Mouse (Mus musculus) midbrain, embryonic 12.5 days (tissue): ENCODE measurements around the gene Knop1. TPM values are rescaled to one million over a fixed set of nuclear protein-coding genes. Genes with fewer than 3 reads are reported as not detected.

Experiments
- ATAC-seq: fragments of 200-750 bp; cut with Nextera tagmentation; 2 replicates; pipeline ENCODE4 v1.8.0; 2017; ENCODE audit warnings: low read depth, moderate TSS enrichment, moderate library complexity; ENCODE audit not compliant: low FRiP score
- H3K27ac ChIP-seq: fragments of 300-500 bp; sonication (generic); replicated peaks from 2 replicates; pipeline ENCODE4 v1.5.1; 2016; ENCODE audit warnings: mild to moderate bottlenecking
- H3K27me3 ChIP-seq: fragments of 300-500 bp; sonication (generic); 2 replicates; pipeline ENCODE4 v1.6.1; 2016; ENCODE audit warnings: mild to moderate bottlenecking
- H3K36me3 ChIP-seq: fragments of 300-500 bp; sonication (generic); 2 replicates; pipeline ENCODE4 v1.6.1; 2016
- H3K4me1 ChIP-seq: fragments of 300-500 bp; sonication (generic); 2 replicates; pipeline ENCODE4 v1.6.1; 2016
- H3K4me2 ChIP-seq: fragments of 300-500 bp; sonication (generic); replicated peaks from 2 replicates; pipeline ENCODE4 v1.6.1; 2016; ENCODE audit warnings: mild to moderate bottlenecking, moderate library complexity
- H3K4me3 ChIP-seq: fragments of 300-500 bp; sonication (generic); 2 replicates; pipeline ENCODE4 v1.5.1; 2016; ENCODE audit warnings: mild to moderate bottlenecking
- H3K9ac ChIP-seq: fragments of 300-500 bp; sonication (generic); replicated peaks from 2 replicates; pipeline ENCODE4 v1.6.1; 2016; ENCODE audit warnings: mild to moderate bottlenecking, moderate library complexity
- H3K9me3 ChIP-seq: fragments of 300-500 bp; sonication (generic); 2 replicates; pipeline ENCODE4 v1.6.1; 2016; ENCODE audit warnings: mild to moderate bottlenecking
- WGBS: fragments of 180-500 bp; shearing (Covaris S2); methylation state at CpG from one replicate; pipeline ENCODE4 v1.1.7; 2016; 5-methylcytosine and 5-hydroxymethylcytosine counted together
- polyA plus RNA-seq: library from polyadenylated mRNA; unstranded; fragments of >200 nt; fragmentation: Nextera tagmentation; extraction: Ambion mirVana; gene quantifications from 2 replicates; pipeline ENCODE4 v1.2.1, GENCODE M21; 2016

The Knop1 gene
- 110 and 115 TPM in 2 replicates for polyA plus RNA-seq

- Histone ChIP-seq H3K4me3 (peak within 1 kb of the TSS; percentile 82), H3K4me1 (peaks cover 13% of the 10 kb centered on the region), H3K27me3 (no peaks in the 10 kb centered on the region), H3K27ac (peak within 1 kb of the TSS; percentile 71), H3K4me2 (peak within 1 kb of the TSS; percentile 75), H3K9me3 (no peaks in the 10 kb centered on the region), H3K9ac (peak within 1 kb of the TSS; percentile 72), H3K36me3 (peaks cover 23% of the 10 kb centered on the region)
- WGBS: under 1% methylated on average over 40 of the region's 46 CpGs
- ATAC-seq: peak; percentile 86
These were observed at the start of gene Knop1 for GRCm38 (mm10) chr7:118855877-118856304. TSS of gene Knop1 (minus strand) at chr7:118856254.

GRCm38 (mm10) chr7:118904530-118904929, 48.5 kb upstream of the Knop1 start:
- Histone ChIP-seq H3K27ac (no peak overlapping the region), H3K4me3 (no peak overlapping the region), H3K4me2 (no peak overlapping the region), H3K9ac (no peak overlapping the region), H3K36me3 (no peaks in the 10 kb centered on the region), H3K27me3 (peaks cover 4% of the 10 kb centered on the region; the same call in 1 of the 2 replicates), H3K9me3 (no peaks in the 10 kb centered on the region), H3K4me1 (peaks cover 17% of the 10 kb centered on the region)
- 89% methylated on average over 4 of the region's 4 CpGs for WGBS
- no peak for ATAC-seq

- no peak overlapping the region for H3K27ac ChIP-seq
- H3K9ac ChIP-seq: no peak overlapping the region
- 89% methylated on average over 9 of the region's 9 CpGs for WGBS
- H3K36me3 ChIP-seq: no peaks in the 10 kb centered on the region
- ATAC-seq: no peak
- H3K4me1 ChIP-seq: peaks cover 17% of the 10 kb centered on the region
- no peak overlapping the region for H3K4me3 ChIP-seq
- no peaks in the 10 kb centered on the region for H3K9me3 ChIP-seq
- H3K4me2 ChIP-seq: no peak overlapping the region
- H3K27me3 ChIP-seq: peaks cover 4% of the 10 kb centered on the region; the same call in 1 of the 2 replicates
These were observed 47.8 kb upstream of the Knop1 start for GRCm38 (mm10) chr7:118903879-118904278.

DNA sequence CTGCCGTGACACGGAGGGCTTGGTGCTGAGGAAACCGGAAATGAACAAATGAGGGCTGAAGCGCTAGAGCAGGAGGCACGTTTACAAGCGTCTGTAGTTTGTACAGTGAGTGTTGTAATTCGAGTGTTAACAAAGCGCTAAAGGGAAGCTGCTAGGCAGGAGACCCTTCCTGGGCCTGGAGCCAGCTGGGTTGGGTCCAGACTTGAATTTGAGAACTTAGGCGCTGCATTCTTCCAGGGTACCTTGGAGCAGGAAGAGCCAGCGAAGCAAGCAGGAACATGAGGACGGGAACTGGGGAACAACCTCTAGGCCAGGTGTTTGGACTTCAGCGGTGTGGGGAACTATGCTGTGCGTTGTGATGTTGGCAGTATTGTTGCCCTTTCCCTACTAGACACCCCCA, 46.9 kb upstream of the Knop1 start:
- Histone ChIP-seq H3K27me3 (peaks cover 4% of the 10 kb centered on the region; the same call in 1 of the 2 replicates), H3K4me1 (peaks cover 18% of the 10 kb centered on the region), H3K4me3 (no peak overlapping the region), H3K9me3 (no peaks in the 10 kb centered on the region), H3K27ac (no peak overlapping the region), H3K36me3 (no peaks in the 10 kb centered on the region), H3K9ac (no peak overlapping the region), H3K4me2 (no peak overlapping the region)
- WGBS: 82% methylated on average over 13 of the region's 13 CpGs
- no peak for ATAC-seq

DNA sequence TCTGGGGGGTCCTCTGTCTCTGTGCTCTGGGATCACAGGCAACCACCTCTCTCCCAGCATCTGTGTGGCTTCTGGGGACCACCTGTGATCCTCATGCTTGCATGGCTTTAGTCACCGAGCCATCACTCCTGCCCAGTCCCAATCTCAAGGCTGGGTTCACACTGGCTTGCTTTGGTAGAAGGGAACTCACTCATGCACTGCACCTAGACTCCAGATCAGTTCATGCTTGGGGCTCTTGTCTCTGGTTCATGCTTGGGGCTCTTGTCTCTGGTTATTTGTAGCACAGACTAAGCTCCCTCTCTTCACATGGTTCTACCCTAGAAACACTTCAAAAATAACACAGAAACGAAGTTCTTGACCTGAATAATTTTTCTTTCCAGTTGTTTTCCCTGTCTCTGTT, 44.0 kb upstream of the Knop1 start:
- H3K4me1 ChIP-seq: peaks cover 34% of the 10 kb centered on the region
- H3K27ac ChIP-seq: no peak overlapping the region; the same call in 1 of the 2 replicates
- no peak overlapping the region for H3K4me3 ChIP-seq
- no peak overlapping the region for H3K4me2 ChIP-seq
- H3K27me3 ChIP-seq: peaks cover 4% of the 10 kb centered on the region; the same call in 1 of the 2 replicates
- WGBS: 65% methylated on average over 2 of the region's 2 CpGs
- H3K9me3 ChIP-seq: no peaks in the 10 kb centered on the region
- no peak overlapping the region for H3K9ac ChIP-seq
- ATAC-seq: 0 out of 2 replicates have a peak, but pooled peaks have one; percentile 35
- no peaks in the 10 kb centered on the region for H3K36me3 ChIP-seq

GRCm38 (mm10) chr7:118898063-118898462, 42.0 kb upstream of the Knop1 start:
- no peak overlapping the region for H3K27ac ChIP-seq
- ATAC-seq: no peak
- H3K4me3 ChIP-seq: no peak overlapping the region
- H3K27me3 ChIP-seq: peaks cover 4% of the 10 kb centered on the region; the same call in 1 of the 2 replicates
- H3K9me3 ChIP-seq: no peaks in the 10 kb centered on the region
- no peak overlapping the region for H3K9ac ChIP-seq
- no peak overlapping the region for H3K4me2 ChIP-seq
- H3K4me1 ChIP-seq: peaks cover 35% of the 10 kb centered on the region
- no peaks in the 10 kb centered on the region for H3K36me3 ChIP-seq

GRCm38 (mm10) chr7:118895469-118896450, 39.7 kb upstream of the Knop1 start:
- 0 out of 2 replicates have a peak overlapping the region, but pooled peaks have one; percentile 5 for H3K4me2 ChIP-seq
- no peaks in the 10 kb centered on the region for H3K9me3 ChIP-seq
- H3K27ac ChIP-seq: peak overlapping the region; percentile 71
- WGBS: 49% methylated on average over 10 of the region's 10 CpGs
- no peak overlapping the region for H3K4me3 ChIP-seq
- no peaks in the 10 kb centered on the region for H3K36me3 ChIP-seq
- H3K9ac ChIP-seq: no peak overlapping the region
- peaks cover 36% of the 10 kb centered on the region for H3K4me1 ChIP-seq
- peak; percentile 52 for ATAC-seq
- peaks cover 3% of the 10 kb centered on the region; the same call in 1 of the 2 replicates for H3K27me3 ChIP-seq

DNA sequence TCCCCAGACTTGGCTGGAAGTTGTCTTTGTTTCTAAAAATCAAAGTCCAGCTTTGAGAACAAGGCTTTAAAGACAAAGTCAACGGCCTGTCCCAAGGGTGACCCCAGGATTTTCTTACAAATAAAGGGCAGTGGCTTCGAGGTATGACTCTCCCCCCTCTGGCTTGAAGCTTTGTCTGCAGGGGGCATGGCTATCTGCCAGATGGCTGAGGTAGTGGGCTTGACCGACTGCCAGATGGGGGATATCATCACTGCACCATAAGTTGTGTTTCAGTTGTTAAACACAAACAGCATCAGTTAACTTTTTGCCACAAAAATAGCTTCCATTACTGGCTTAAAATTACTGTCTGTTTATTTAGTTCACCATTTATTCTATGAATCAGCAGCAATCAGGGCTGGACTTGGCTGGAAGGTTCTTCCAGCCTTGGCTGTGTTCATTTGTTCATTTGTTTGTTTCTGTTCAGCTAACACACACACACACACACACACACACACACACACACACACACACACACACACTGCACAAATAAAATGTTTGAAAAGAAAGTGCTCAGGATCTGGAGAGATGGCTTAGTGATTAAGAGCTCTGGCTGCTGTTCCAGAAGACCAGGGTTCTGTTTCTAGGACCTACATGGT, 33.1 kb upstream of the Knop1 start:
- WGBS: 1% methylated on average over 3 of the region's 3 CpGs
- Histone ChIP-seq H3K36me3 (no peaks in the 10 kb centered on the region), H3K27ac (peak overlapping the region; percentile 44), H3K4me2 (no peak overlapping the region), H3K27me3 (peaks cover 6% of the 10 kb centered on the region; the same call in 1 of the 2 replicates), H3K9me3 (no peaks in the 10 kb centered on the region), H3K4me3 (no peak overlapping the region), H3K4me1 (peaks cover 27% of the 10 kb centered on the region), H3K9ac (no peak overlapping the region)
- ATAC-seq: no peak

- Histone ChIP-seq H3K9me3 (no peaks in the 10 kb centered on the region), H3K27ac (peak overlapping the region; percentile 42; the same call in 1 of the 2 replicates), H3K27me3 (peaks cover 6% of the 10 kb centered on the region; the same call in 1 of the 2 replicates), H3K4me2 (no peak overlapping the region), H3K4me3 (no peak overlapping the region), H3K4me1 (peaks cover 27% of the 10 kb centered on the region), H3K36me3 (no peaks in the 10 kb centered on the region), H3K9ac (no peak overlapping the region)
- peak; percentile 55 for ATAC-seq
- WGBS: 21% methylated on average over 6 of the region's 6 CpGs
These were observed 31.4 kb upstream of the Knop1 start for GRCm38 (mm10) chr7:118887303-118888055.

- no peak overlapping the region for H3K4me3 ChIP-seq
- H3K27ac ChIP-seq: no peak overlapping the region
- no peak overlapping the region for H3K4me2 ChIP-seq
- no peaks in the 10 kb centered on the region for H3K9me3 ChIP-seq
- 88% methylated on average over 4 of the region's 4 CpGs for WGBS
- H3K4me1 ChIP-seq: peaks cover 23% of the 10 kb centered on the region
- ATAC-seq: no peak
- H3K9ac ChIP-seq: no peak overlapping the region
- no peaks in the 10 kb centered on the region for H3K36me3 ChIP-seq
- H3K27me3 ChIP-seq: peaks cover 6% of the 10 kb centered on the region; the same call in 1 of the 2 replicates
These were observed 28.9 kb upstream of the Knop1 start for GRCm38 (mm10) chr7:118884969-118885368.

- Histone ChIP-seq H3K4me2 (no peak overlapping the region), H3K36me3 (no peaks in the 10 kb centered on the region), H3K9me3 (no peaks in the 10 kb centered on the region), H3K4me3 (no peak overlapping the region), H3K27ac (no peak overlapping the region), H3K4me1 (peaks cover 16% of the 10 kb centered on the region), H3K27me3 (peaks cover 6% of the 10 kb centered on the region; the same call in 1 of the 2 replicates), H3K9ac (no peak overlapping the region)
- 87% methylated on average over 4 of the region's 4 CpGs for WGBS
- no peak for ATAC-seq
These were observed 27.9 kb upstream of the Knop1 start for GRCm38 (mm10) chr7:118883957-118884356.
